Mouse (Mus musculus): Measurements from ENCODE around the gene Selenok.

DNA sequence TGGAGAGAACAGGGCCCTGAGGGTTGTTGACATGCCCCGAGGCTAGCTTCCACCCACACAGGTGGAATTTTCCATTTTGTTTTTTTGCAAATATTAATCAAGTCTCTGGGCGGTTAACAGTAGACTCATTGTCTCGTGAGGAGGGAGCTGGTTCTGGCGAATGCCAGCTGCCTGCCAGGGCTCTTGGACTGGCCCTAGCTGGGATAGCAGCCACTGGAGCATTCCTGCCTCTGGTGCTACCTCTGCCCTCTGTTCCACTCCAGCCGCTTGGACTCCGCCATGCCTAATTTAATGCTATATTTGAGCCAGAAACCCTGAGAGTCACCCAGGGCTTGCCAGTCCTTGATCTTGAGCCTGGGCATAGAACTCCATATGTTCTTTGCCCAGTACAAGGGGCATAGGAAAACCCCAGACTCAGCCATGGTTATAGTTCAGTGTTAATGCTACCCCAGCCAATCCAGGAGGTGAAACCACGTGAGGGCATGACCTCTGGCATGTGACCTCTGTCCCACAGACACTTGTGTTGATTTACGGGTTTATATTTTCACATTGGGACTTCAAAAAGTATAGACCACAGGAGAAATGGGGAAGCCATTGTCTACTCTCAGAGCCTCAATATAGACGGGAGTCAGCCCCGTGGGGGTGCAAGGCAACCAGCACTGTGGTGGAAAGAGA is 43.9 kb downstream of the Selenok start:
- TF ChIP-seq CTCF (IDR thresholded peaks at IDR 0.05; ENCODE audit: borderline replicate concordance, insufficient read depth, low read length) = no peak
- no peak for TF ChIP-seq POLR2A (IDR thresholded peaks at IDR 0.05; ENCODE audit: low read depth, low read length)
